Mouse (Mus musculus) MEL-GATA-1-ER (cell line): Measurements from ENCODE around the gene Ethe1.

Experiments used
- DNase-seq: peaks from one replicate; pipeline ENCODE4 v3.0.0-alpha.2; 2012; ENCODE audit warnings: low read depth; ENCODE audit errors: extremely low read depth

Gene Ethe1

GRCm38 (mm10) chr7:24587330-24588105 is at the start of gene Ethe1, which contains the start of gene Zfp575:
Gene Ethe1, plus strand, starts transcription at chr7:24587543.
Gene Zfp575, minus strand, starts transcription at chr7:24587641.
- DNase-seq, result no peak

GRCm38 (mm10) chr7:24537591-24537990 is 49.8 kb upstream of the Ethe1 start:
- DNase-seq, result no peak

- DNase-seq, result no peak
These were observed 49.2 kb upstream of the Ethe1 start for GRCm38 (mm10) chr7:24538154-24538553.

GRCm38 (mm10) chr7:24538701-24539100 is 48.6 kb upstream of the Ethe1 start:
- no peak for DNase-seq

- DNase-seq, result no peak
These were observed 47.7 kb upstream of the Ethe1 start for GRCm38 (mm10) chr7:24539686-24540085.

GRCm38 (mm10) chr7:24544506-24544905 is 42.8 kb upstream of the Ethe1 start:
- no peak for DNase-seq

- DNase-seq, result no peak
These were observed 41.2 kb upstream of the Ethe1 start, which contains the start of the genes Pinlyp and Xrcc1 for GRCm38 (mm10) chr7:24546068-24546614. Gene Pinlyp, minus strand, starts transcription at chr7:24546118. Gene Xrcc1, plus strand, starts transcription at chr7:24546289.

- DNase-seq, result peak; percentile 98
These were observed 40.5 kb upstream of the Ethe1 start for GRCm38 (mm10) chr7:24546634-24547389.

GRCm38 (mm10) chr7:24547534-24548036 is 39.8 kb upstream of the Ethe1 start:
- no peak for DNase-seq

- no peak for DNase-seq
These were observed 35.2 kb upstream of the Ethe1 start for GRCm38 (mm10) chr7:24551985-24552759.

- no peak for DNase-seq
These were observed 31.6 kb upstream of the Ethe1 start for GRCm38 (mm10) chr7:24555786-24556185.

- DNase-seq, result no peak
These were observed 25.9 kb upstream of the Ethe1 start for GRCm38 (mm10) chr7:24561450-24561849.

GRCm38 (mm10) chr7:24563191-24563836 is 24.0 kb upstream of the Ethe1 start:
- no peak for DNase-seq

GRCm38 (mm10) chr7:24563837-24564206 is 23.5 kb upstream of the Ethe1 start:
- no peak for DNase-seq

- DNase-seq, result no peak
These were observed 22.6 kb upstream of the Ethe1 start for GRCm38 (mm10) chr7:24564607-24565265.

GRCm38 (mm10) chr7:24565627-24566026 is 21.7 kb upstream of the Ethe1 start:
- DNase-seq, result no peak

GRCm38 (mm10) chr7:24566206-24566605 is 21.1 kb upstream of the Ethe1 start:
- DNase-seq, result no peak

GRCm38 (mm10) chr7:24568512-24568911 is 18.8 kb upstream of the Ethe1 start:
- no peak for DNase-seq

GRCm38 (mm10) chr7:24571071-24571470 is 16.3 kb upstream of the Ethe1 start:
- DNase-seq, result no peak

- DNase-seq, result no peak
These were observed 14.9 kb upstream of the Ethe1 start for GRCm38 (mm10) chr7:24572455-24572854.
